Mouse (Mus musculus): ENCODE measurements around the gene Pyroxd1.

Gene Pyroxd1

GRCm38 (mm10) chr6:142378576-142379330 is 33.3 kb downstream of the Pyroxd1 start:
- no peak for DNase-seq

DNA sequence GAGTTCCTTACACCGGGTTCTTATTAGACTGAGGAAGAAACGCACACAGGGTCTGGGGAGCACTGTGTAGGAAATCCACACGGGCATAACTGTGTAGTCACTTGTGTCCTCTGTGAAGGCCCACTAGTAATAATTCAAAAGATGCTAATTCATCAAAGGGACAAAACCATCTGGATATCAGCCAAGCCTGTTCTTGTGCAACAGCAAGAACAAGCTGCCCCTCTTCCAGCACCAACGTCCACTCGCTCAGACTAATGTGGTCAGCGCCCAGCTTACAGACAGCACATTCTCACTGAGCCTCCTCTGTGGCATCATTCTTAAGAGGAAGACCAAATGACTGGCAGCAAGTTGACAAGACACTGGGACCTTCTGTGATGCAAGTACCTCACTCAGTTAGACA is 34.5 kb downstream of the Pyroxd1 start:
- no peak for DNase-seq

DNA sequence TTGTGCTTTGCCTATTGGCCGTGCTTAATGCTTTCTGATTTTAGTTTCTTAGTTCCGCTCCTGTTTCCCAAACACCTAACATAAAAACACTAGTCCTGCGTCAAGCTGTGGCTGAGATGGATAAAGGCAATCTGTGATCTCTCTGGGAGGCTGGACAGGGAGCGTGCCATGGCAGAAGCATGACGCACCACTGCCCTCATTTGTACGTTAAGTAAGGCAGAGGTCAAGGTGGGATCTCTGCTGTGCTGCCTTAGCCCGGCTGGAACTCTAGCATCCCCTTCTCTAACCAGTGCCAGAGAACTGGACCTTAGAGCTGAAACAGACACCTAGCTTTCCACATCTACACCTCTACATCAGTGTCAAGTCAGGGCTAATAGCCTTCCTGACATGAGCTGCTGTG is 36.2 kb downstream of the Pyroxd1 start:
- DNase-seq, result no peak

- no peak for DNase-seq
Observed at GRCm38 (mm10) chr6:142384521-142384920, 39.1 kb downstream of the Pyroxd1 start.

DNA sequence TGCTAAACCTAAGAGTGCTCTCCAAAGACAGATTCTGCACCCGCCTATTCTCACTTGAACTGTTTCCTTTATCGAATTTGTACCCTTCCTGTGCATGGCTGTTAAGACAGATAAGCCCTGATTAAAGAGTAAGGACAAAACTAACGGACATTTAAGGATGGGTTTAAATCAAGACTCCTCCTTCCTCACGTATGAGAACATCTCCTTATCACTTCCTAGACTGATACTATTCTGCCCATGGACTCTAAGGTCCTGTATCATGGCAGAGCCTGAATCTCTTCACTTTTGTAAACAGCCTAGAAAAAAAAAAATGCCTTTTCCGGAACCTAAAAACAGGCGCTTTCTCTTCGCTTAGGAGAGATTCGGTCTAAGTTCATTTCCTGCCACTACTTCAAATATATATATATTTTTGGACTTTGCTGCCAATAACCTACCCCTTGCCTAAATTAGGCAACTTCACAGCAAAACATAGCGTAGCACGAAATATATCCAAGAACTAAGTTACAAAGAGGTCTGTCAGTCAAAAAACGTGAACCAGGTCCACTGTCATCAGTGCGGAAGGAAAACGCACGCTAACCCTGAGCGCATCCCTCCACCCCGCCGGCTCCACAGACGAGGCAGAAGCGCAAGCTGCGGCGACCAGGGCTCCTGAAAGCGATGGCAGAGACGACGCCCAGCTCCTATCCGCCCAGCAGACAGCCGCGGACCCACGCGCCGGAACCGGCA is 41.0 kb downstream of the Pyroxd1 start:
- no peak for DNase-seq

- DNase-seq, result peak; percentile 99
Observed at GRCm38 (mm10) chr6:142387011-142387754, 41.7 kb downstream of the Pyroxd1 start, which contains the start of the genes Recql and Golt1b. Gene Recql (minus strand): TSS chr6:142387087. Gene Golt1b (plus strand): TSS chr6:142387221.

GRCm38 (mm10) chr6:142387755-142388271 is 42.4 kb downstream of the Pyroxd1 start:
- no peak for DNase-seq

GRCm38 (mm10) chr6:142389101-142389500 is 43.6 kb downstream of the Pyroxd1 start:
- DNase-seq, result no peak

DNA sequence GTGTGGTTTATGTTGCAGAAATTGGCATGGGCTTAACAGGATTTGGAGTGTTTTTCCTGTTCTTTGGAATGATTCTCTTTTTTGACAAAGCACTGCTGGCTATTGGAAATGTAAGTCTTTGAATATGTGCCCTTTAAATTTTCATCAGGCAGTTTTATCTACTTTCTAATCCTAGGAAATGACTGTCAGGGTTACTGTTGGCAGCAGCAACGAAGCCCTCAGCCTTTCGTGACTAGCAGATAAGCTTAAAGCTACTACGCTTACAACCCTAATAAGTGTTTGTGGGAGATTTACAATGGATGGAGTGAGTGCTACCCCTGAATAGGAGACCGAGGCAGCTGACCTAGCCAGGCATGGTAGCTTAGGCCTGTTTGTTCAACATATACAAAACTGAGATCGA is 46.9 kb downstream of the Pyroxd1 start:
- no peak for DNase-seq

GRCm38 (mm10) chr6:142394669-142395068 is 49.2 kb downstream of the Pyroxd1 start:
- no peak for DNase-seq

GRCm38 (mm10) chr6:142395756-142396155 is 50.3 kb downstream of the Pyroxd1 start:
- no peak for DNase-seq

DNA sequence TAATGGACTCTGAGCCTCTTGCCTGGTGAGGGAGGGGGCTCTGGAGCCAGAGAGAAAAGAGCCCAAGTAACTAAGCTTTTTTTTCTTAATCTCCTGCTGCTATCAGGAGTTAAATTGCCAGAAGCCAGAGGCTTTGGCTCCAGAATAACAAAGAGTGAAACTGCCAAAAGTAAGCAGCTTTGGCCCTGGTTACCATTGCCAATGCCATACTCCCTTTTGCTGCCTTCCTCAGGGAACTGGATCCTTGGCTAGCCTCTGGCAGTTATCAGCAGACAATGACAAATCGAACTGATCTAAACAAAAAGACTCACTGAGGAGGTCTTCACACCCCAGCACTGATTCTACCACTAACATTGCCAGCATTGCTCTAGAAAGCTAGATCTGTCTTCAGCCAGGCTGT is 65.7 kb downstream of the Pyroxd1 start:
- no peak for DNase-seq

All from thymus, postnatal 25 days (tissue).